Mouse (Mus musculus) spleen, adult 2 months (tissue): ENCODE data around the gene Hecw2.

Experiments
- CTCF ChIP-seq: fragments of 200-500 bp; IDR thresholded peaks from 2 replicates; pipeline ENCODE4 v1.5.1; 2011; ENCODE audit warnings: mild to moderate bottlenecking, inconsistent platforms; ENCODE audit not compliant: insufficient read depth, insufficient read length, insufficient replicate concordance; ENCODE audit errors: extremely low read depth
- POLR2A ChIP-seq: fragments of 200-500 bp; IDR thresholded peaks from 2 replicates; pipeline ENCODE4 v1.6.1; 2011; ENCODE audit warnings: low read depth, low read length, inconsistent platforms

- TF ChIP-seq POLR2A (no peak), CTCF (no peak)
Observed at GRCm38 (mm10) chr1:53860611-53861010, 334.4 kb downstream of the Hecw2 start.
